Mouse (Mus musculus) inflammation-experienced regulatory T-cells, adult 6 months (primary cell): ENCODE measurements around the gene Tmem174. TPM values are rescaled to one million over a fixed set of nuclear protein-coding genes. Genes with fewer than 3 reads are reported as not detected.

Experiments used
- polyA plus RNA-seq, 3 experiments: library from polyadenylated mRNA; unstranded; fragments of 100-300 nt; shearing (Covaris generic); gene quantifications; one replicate each; pipeline ENCODE4 v1.2.1; 2017

Gene Tmem174
- polyA plus RNA-seq, 3 experiments from 2014 or later, result not detected

Other genes with a start within 250 kb of the Tmem174 start
- gene Gm10320, start 145.4 kb downstream of the Tmem174 start, polyA plus RNA-seq, result 1 to 10 TPM in 2 of 3 experiments, not detected in 1; 1.2 to 1.8 TPM
- 1 to 10 TPM in 1 of 3 experiments, under 1 TPM in 1, not detected in 1; 0.48 to 2.1 TPM for gene Tmem171, start 57.4 kb upstream of the Tmem174 start, polyA plus RNA-seq
- gene Fcho2, start 178.0 kb upstream of the Tmem174 start, polyA plus RNA-seq, result 10 to 100 TPM; 45.5 to 53.7 (median 47.8) TPM